Mouse (Mus musculus): ENCODE measurements at regions not wholly inside any gene's neighbourhood (a gene's known extent, or its start where the extent isn't known, plus 50 kb on each side); places are given as distances from the start of the nearest gene placed in this dataset.

DNA sequence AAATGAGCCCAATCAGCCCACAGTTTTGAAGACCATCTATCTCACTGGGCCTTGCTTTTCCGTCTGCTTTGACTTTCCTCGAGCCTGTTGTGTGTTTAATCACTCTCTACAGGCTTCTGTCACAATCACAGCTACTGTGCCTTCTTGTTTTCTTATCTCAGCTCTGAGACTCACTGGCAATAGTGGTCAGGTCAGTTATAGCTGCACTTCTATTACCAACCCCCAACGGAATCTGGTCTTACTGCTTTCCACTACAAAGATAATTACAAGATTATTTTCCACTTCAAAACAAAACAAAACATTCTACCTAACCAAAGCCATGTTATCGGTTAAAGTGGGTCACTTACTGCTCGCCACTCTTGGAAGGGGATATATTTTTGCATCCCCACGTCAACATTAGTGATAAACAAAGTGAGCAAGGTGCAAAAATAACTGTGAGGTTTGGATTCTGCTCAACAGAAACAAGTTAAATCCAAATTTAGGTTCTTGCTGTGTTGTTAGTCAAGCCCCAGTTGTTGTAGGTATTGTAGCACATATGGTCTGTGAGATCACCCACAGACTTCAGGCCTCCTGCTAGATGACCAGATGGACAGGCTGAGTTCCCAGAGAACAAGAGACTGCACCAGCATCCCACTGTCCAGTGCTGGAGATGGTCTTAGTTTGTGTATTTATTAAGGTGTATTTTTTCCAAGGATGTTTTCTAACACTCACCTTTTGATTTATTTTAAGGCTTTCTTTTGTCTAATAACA lies 125.5 kb upstream of the Rims1 start:
- 58% methylated on average over 6 of the region's 6 CpGs for WGBS
- H3K36me3 ChIP-seq: no peaks in the 10 kb centered on the region
- ATAC-seq (ENCODE audit: insufficient number of reproducible peaks, low FRiP score, low TSS enrichment, low read depth): no peak

DNA sequence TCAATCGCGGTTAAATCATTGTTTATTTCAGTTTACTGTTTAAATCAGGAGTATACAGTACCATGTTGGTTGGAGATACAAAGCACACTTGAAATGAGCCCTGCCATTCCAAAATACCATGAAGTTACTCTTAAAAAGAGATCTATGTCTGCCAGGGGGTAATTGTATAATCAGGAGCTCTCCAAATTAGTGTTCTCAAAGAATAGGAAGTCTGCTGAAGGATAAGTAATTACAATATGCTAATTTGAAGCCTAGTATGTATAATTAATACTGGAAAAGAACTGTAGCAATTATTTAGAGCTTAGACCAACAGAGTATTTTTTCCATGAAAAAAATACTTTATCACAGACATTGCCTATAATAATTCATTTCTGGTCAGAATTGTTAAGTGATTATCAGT lies 97.2 kb upstream of the Rims1 start:
- Histone ChIP-seq H3K27me3 (no peaks in the 10 kb centered on the region), H3K9me3 (replicated peaks) (no peaks in the 10 kb centered on the region), H3K4me3 (replicated peaks) (no peak overlapping the region), H3K4me1 (no peaks in the 10 kb centered on the region), H3K4me2 (replicated peaks) (no peak overlapping the region), H3K9ac (no peak overlapping the region), H3K27ac (replicated peaks) (no peak overlapping the region), H3K36me3 (no peaks in the 10 kb centered on the region)
- no peak for ATAC-seq (ENCODE audit: insufficient number of reproducible peaks, low FRiP score, low TSS enrichment, low read depth)
- 77% methylated on average over 2 of the region's 2 CpGs for WGBS

More for the DNA sequence above, 125.5 kb upstream of the Rims1 start:
- Histone ChIP-seq H3K4me3 (replicated peaks) (no peak overlapping the region), H3K4me2 (replicated peaks) (no peak overlapping the region), H3K9me3 (replicated peaks) (no peaks in the 10 kb centered on the region), H3K4me1 (no peaks in the 10 kb centered on the region), H3K27me3 (no peaks in the 10 kb centered on the region), H3K27ac (replicated peaks) (no peak overlapping the region), H3K9ac (no peak overlapping the region)

DNA sequence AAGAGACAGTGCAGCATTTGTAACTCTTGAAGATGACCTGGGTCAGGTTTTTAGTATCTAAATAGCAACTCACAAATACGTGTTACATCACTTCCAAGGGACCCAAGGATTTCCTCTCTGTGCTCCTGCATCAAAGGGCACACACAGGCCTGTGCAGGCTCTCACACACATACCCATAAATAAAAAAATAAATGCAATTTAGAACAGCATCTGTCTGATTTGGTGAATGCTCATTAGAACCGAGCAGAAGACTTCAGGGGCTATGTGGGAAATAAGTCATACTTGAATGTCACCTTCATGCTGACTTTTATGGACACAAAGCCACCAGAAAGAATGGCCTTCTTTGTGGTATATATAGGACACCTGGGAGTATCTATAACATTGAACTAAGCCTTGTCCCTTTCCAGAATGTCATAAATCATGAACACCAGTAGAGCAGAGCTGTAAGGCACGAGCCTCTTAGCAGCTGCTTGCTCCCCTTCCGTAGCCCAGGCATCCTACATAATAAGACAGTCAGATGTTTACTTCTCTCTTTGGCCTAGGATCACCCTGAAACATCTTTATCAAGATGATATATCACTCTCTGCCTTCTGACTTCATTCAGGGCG lies 95.3 kb upstream of the Rims1 start:
- Histone ChIP-seq H3K9me3 (replicated peaks) (no peaks in the 10 kb centered on the region), H3K4me1 (no peaks in the 10 kb centered on the region), H3K4me3 (replicated peaks) (no peak overlapping the region), H3K4me2 (replicated peaks) (no peak overlapping the region), H3K36me3 (no peaks in the 10 kb centered on the region), H3K27me3 (no peaks in the 10 kb centered on the region), H3K9ac (no peak overlapping the region), H3K27ac (replicated peaks) (no peak overlapping the region)
- no peak for ATAC-seq (ENCODE audit: insufficient number of reproducible peaks, low FRiP score, low TSS enrichment, low read depth)
- WGBS: 80% methylated on average over 5 of the region's 5 CpGs

DNA sequence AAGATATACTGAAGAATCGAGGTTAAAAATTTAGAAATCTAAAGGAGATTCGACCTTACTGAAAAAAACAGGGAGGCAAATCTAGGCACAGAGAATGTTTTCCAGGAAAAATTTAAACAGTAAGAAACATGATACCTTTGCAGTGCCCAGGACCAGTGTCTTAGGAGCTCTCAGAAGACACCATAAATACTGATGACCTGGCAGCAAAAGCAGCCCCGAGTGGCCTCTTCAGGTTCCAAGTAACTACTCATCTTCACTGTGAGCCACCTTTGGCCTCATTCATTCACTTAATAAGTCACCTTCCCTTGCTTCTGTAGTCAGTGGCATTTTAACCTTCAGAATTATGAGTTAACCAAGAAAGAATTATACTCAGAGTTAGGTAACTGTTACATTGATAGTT lies 89.3 kb upstream of the Rims1 start:
- H3K4me3 ChIP-seq (replicated peaks): no peak overlapping the region
- H3K4me2 ChIP-seq (replicated peaks): no peak overlapping the region
- no peak for ATAC-seq (ENCODE audit: insufficient number of reproducible peaks, low FRiP score, low TSS enrichment, low read depth)
- H3K27ac ChIP-seq (replicated peaks): no peak overlapping the region
- H3K9me3 ChIP-seq (replicated peaks): no peaks in the 10 kb centered on the region
- no peak overlapping the region for H3K9ac ChIP-seq
- no peaks in the 10 kb centered on the region for H3K4me1 ChIP-seq
- H3K36me3 ChIP-seq: no peaks in the 10 kb centered on the region
- 75% methylated on average over 3 of the region's 3 CpGs for WGBS
- no peaks in the 10 kb centered on the region for H3K27me3 ChIP-seq

GRCm38 (mm10) chr1:22862985-22863384 lies 57.2 kb upstream of the Rims1 start:
- no peak for ATAC-seq (ENCODE audit: insufficient number of reproducible peaks, low FRiP score, low TSS enrichment, low read depth)
- no peak overlapping the region for H3K4me2 ChIP-seq (replicated peaks)
- 57% methylated on average over 3 of the region's 3 CpGs for WGBS

More at GRCm38 (mm10) chr1:22862985-22863384, 57.2 kb upstream of the Rims1 start:
- H3K27me3 ChIP-seq: no peaks in the 10 kb centered on the region
- no peak overlapping the region for H3K27ac ChIP-seq (replicated peaks)
- H3K9ac ChIP-seq: no peak overlapping the region
- H3K4me1 ChIP-seq: no peaks in the 10 kb centered on the region
- H3K36me3 ChIP-seq: no peaks in the 10 kb centered on the region
- H3K9me3 ChIP-seq (replicated peaks): no peaks in the 10 kb centered on the region
- no peak overlapping the region for H3K4me3 ChIP-seq (replicated peaks)

Measured in embryonic facial prominence, embryonic 15.5 days (tissue).